Mouse (Mus musculus) cerebellum, adult 9-10 months (tissue): ENCODE data around the gene Mfsd5.

ENCODE experiments used
- DNase-seq: peaks from one replicate; pipeline ENCODE4 v3.0.0; 2022

Mfsd5 gene

DNA sequence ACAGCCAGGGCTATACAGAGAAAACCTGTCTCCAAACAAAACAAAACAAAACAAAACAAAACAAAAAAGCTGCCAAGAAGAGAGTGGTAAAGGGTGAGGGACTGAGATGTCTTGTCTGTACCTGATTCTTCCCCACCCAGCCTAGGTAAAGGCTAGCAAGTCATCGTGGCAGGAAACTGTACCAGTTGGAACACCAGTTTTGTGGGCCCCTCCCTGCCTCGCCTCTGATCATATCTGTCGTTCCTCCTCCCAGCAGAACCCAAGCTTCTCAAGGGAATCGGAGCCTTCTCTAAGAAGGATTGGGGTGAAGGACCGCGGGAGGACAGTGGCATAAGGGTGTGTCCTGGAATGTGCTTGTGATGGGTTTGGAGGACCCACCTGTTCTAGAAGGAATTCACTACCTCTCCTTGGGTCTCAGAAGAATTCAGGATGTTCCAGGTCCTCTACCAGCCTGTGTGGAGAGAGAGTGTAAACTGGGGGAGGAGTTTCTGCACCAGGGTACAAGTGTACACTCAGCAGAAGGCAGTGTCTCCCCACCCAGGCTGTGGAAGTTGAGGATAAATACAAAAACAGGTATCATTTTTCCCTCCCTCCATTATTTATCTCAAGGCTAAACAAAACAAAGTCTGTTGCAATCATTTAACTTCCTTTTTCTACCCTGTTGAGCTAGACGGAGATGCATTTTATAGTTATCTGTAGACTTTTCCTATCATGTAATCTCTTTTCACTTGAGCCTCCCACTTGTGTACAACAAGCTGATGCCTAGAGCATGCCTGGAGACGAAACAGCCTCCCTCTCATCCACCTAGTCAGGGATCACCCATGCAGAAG, 3.4 kb downstream of the Mfsd5 start:
- no peak for DNase-seq

DNA sequence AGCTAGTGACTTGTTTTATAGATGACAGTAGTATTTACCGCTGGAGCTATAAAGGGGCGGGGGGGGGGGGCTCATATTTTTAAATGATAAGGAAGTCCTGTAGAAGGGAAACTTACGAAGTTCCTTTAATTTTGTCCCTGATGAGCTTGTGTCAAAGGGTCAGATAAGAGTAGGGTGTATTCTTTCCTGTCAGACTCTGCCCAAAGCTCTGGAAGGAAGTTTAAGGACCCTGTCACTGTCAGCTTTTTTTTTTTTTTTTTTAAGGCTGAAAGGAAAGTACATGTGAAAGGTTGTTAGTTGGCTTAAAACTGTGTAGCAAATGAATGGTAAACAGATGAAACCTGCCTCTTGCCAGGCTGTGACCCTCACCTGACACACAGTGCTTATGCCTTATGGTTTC, 4.4 kb downstream of the Mfsd5 start:
- no peak for DNase-seq

DNA sequence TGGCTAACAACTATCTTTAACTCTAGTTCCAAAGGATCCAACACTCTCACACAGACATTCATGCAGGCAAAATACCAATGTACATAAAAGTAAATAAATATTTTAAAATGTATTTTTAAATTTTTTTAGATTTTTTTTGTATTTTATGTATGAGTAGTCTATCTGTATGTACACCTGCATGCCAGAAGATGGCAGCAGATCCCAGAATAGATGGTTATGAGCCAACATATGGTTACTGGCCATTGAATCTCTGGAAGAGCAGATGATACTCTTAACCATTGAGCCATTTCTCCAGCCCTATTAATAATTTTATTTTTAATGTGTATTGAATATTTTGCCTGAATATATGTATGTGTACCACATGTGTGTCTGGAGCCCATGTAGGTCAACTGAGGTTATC, 8.1 kb downstream of the Mfsd5 start:
- no peak for DNase-seq

DNA sequence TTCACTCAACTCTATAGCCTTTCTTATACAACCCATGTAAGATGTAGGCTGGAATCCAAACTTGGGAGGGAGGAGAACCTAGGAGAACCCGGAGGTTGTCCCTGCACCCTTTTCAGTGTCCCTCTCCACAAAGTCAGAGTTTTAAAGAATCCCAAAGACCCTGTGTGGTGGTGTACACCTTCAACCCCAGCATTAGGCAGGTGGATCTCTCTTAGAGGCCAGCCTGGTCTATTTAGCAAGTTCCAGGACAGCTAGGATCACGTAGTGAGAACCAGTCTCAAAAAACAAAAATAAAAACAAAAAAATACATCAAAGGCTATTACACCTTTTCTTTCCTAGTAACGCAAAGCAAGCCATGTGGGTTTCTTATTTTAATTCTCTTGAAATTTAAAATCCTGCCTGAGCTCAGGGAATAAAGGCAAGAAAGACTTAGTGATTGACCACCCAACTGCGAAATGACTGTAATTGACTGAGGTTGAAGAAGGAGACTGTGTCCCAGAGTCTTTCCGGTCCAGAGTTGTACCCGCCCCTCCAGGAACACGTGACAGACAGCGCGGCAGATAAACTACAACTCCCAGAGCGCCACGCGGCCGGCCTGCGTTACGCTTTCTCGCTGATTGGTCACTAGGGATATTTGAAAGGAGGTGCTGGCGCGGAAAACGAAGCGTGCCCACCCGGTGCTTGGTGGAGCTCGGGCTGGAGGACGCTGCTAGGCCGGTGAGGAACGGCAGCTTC, 16.5 kb downstream of the Mfsd5 start, which contains the start of gene Espl1:
TSS of gene Espl1 (plus strand) at position 634 of the 735 bp plus-strand sequence.
- peak; percentile 93 for DNase-seq

DNA sequence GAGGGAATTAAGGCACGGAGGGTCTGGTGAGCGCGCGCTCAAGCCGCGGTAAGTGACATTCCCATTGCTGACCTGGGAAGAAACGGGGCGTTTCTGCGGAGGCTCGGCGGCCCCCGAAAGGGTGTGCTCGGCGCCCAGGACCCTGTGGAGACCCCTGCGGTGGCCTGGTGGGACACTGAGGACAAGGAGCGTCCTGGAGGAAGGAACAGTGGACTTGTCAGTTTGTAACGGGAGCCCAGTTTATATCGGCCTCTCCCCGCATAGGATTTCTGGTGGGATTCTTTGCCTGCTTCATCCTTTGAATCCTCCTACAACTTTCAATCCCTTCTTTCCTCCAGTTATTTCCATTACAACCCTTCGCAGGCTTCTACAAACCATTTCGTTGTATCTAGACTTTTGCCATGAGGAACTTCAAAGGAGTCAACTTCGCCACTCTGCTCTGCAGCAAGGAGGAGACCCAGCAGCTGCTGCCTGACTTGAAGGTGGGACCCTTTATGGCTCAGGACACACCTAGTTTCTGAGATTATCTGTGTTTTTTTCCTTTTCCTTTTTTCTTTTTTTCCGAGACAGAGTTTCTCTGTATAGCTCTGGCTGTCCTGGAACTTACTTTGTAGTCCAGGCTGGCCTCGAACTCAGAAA, 17.2 kb downstream of the Mfsd5 start:
- DNase-seq = no peak

DNA sequence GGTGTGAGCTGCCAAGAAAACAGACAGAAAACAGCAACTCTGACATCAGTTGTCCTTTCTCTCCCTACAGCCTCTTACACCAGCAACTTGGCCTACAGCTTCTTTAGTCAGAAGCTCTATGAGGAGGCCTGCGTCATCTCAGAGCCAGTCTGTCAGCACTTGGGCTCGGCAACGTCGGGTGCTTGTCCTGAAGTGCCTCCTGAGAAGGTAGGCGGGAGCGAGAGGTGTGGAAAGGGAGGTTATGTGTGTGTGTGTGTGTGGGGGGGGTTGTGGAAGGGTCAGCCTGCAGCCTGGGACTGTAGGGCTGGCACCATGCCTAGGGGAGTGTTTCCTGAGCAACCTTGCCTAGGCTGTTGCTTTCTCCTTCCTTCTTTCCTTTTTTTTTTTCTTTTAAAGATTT, 23.3 kb downstream of the Mfsd5 start:
- no peak for DNase-seq

DNA sequence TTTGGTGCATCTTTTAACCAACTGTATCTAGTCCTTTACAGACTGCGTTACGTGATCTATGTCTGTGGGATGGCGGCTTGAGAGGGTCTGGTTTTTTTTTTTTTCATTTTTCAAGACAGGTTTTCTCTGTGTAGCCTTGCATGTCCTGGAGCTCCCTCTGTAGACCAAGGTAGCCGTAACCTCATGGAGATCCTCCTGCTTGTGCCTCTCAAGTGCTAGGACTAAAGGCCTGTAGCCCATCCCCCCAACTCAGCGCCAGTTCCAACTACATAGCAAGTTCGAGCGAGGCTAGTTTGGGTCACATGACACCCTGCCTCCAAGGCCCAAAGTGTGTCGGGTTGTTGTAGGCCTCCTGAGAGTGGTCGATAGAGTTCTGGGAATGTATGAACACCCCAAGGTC, 29.5 kb downstream of the Mfsd5 start:
- no peak for DNase-seq

DNA sequence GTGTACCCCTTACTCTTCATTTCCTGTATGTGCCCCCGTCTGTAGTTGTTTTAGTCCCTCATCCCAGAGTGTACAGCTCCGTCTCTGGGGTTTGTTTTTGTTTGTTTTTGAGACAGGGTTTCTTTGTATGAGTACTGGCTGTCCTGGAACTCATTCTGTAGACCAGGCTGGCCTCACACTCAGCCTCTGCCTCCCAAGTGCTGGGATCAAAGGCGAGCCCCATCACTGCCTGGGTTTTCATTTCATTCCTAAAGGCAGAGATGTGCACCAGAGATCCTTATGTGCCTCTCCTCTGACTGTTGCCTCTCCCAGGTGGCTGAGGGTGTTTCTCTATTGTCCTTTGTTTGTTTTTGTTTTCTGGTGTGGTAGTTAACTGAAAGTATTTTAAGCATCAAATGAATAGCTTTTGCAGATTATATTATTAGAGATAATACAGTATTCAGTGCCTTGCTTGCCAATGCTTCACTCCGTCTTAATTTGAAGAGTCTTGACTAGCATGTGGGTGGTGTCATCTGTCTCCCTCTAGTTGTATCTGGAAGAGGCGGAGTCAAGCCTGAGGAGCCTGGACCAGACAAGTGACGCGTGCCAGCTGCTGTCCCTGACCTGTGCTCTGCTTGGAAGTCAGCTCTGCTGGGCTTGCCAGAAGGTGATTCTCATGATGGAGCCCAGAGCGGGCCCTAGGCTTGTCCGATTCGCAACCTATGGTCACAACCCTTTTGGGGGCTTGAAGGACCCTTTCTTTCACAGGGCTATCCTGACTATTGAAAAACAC, 31.0 kb downstream of the Mfsd5 start:
- no peak for DNase-seq

DNA sequence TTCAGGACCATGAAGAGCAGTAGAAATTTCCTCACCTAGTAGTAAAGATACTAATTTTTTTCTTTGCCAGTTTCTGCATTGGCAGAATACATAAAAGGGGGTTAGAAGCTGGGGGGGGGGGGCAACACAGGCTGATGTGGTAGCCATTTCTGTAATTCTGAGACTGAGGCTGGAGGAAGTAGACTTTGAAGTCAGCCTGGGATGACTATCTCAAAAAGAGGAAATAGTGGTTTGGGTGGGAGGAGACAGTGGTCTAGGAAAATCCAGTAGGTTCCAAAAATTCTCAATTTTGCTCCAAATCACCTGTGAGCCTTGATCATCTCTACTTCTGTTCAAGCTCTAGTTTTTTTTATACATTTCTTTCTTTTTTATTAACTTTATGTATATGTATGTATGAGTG, 32.2 kb downstream of the Mfsd5 start:
- DNase-seq = no peak

DNA sequence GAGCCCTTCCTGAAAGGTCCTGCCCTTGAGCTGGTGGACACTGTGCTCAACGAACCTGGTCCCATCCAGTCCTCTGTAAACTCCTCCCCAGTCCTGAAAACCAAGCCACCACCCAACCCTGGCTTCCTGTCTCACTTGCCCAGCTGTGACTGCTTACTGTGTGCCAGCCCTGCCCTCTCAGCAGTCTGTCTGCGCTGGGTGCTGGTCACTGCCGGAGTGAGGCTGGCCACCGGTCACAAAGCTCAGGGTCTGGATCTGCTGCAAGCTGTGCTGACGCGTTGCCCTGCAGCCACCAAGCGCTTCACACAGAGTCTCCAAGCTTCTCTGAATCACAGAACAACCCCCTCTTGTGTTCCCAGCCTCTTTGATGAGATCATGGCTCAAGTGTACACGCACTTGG, 36.0 kb downstream of the Mfsd5 start:
- DNase-seq = no peak

DNA sequence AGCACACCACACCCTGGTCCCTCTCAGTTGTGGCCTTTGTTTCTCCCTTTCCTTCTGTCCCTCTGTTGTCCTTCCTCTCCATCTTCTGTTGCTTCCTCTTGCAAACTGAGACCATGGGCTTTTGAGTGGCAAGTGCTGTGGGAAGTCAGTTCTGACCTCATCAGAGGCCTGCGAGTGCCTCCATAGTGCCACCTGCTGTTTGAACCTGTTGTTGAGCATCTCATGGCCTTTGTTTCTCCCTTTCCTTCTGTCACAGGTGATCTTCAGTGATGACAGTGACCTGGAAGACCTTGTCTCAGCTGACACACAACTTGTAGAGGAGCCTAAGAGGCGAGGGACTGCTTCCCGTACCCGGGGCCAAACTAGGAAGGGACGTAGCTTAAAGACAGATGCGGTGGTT, 37.0 kb downstream of the Mfsd5 start:
- peak; percentile 67 for DNase-seq

DNA sequence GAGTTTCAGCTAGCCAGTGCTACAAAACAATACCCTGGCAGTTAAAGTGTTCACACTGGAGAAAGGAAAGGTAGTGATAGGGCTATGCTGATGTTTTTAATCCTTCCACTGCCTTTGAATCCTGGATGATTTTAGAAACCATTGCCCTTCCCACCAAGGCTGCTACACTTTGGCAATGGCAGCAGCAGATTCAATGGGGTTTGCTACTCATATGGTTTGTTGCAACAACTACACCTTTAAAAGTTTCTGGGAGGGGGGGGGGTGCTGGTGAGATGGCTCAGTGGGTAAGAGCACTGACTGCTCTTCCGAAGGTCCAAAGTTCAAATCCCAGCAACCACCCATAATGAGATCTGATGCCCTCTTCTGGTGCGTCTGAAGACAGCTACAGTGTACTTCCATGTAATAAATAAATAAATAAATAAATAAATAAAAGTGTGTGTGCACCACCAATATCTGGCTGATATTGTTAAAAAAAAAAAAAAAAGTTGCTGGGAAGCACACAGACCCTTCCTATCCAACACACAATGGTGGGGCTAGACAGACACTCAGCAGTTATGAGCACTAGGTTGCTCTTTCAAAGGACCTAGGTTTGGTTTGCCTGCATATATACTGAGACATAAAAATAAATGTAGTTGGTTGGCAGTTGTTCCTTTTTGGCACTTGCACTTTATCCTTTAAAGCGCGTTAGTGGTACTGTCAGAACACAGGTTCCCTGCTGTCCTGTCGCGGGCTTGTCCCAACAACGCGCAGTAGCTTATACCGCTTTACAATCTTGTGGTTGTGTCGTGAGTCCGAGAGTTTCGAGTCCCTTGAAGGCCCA, 45.6 kb downstream of the Mfsd5 start:
- peak; percentile 52 for DNase-seq

DNA sequence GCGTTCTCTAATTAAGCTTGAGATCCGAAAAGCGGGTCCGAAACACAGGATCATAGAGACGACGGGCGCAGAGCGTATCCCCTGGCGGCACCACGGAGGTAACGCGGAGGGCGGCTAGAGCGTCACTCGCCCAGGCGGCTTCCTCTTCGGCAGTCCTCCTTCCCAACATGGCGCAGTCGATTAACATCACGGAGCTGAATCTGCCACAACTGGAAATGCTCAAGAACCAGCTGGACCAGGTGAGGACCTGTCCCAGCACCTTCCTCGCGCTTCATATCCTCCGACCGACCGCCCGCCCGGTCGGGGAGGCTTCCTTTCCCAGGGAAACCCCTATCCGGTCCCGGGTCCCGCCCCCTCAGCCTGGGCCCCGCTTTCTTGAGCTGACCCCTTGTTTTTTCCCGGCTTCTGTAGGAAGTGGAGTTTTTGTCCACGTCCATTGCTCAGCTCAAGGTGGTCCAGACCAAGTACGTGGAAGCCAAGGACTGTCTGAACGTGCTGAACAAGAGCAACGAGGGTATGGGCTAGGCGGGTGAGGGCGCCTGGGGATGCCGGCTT, 46.8 kb downstream of the Mfsd5 start, which contains the start of gene Pfdn5:
TSS of gene Pfdn5 (plus strand) at position 95 of the 555 bp plus-strand sequence.
- DNase-seq = peak; percentile 85

DNA sequence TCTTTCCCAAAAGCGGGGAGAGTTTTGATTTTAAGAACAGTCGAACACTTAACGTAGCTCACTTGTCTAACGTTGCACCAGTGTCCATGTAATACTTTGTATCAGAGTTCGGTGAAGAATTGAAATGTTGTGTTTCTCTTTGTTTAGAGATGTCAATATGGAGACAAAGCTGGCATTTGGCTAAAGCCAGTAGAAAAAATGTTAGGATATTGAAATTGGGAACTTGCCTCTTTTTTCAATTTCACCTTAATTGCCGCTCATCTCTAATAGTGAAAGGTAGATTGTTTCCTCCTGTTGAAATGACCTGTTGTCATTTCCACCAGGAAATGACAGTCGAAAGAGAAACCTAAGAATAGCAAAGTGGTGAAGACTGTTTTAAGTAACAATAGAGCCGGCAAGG, 47.6 kb downstream of the Mfsd5 start:
- DNase-seq = no peak
